Mouse (Mus musculus) midbrain, postnatal 0 days (tissue): ENCODE results near the gene 1700016D06Rik. TPM values are rescaled to one million over a fixed set of nuclear protein-coding genes. Genes with fewer than 3 reads are reported as not detected.

Experiments
- ATAC-seq: fragments of 200-750 bp; cut with Nextera tagmentation; 2 replicates; pipeline ENCODE4 v1.8.0; 2017; ENCODE audit warnings: moderate number of reproducible peaks, mild to moderate bottlenecking, moderate TSS enrichment, moderate library complexity; ENCODE audit not compliant: low FRiP score
- DNase-seq: peaks from one replicate; pipeline ENCODE4 v3.0.0-alpha.2; 2015; ENCODE audit warnings: low spot score
- H3K27ac ChIP-seq: fragments of 300-500 bp; sonication (generic); 2 replicates; pipeline ENCODE4 v1.5.1; 2014; ENCODE audit warnings: low read depth, mild to moderate bottlenecking, low read length, mixed read lengths
- H3K27me3 ChIP-seq: fragments of 300-500 bp; sonication (generic); 2 replicates; pipeline ENCODE4 v1.6.1; 2014; ENCODE audit warnings: low read length, control low read depth, mixed read lengths; ENCODE audit not compliant: insufficient read depth
- H3K36me3 ChIP-seq: fragments of 300-500 bp; sonication (generic); 2 replicates; pipeline ENCODE4 v1.6.1; 2014; ENCODE audit warnings: low read length, control low read depth, mixed read lengths; ENCODE audit not compliant: insufficient read depth
- H3K4me1 ChIP-seq: fragments of 300-500 bp; sonication (generic); 2 replicates; pipeline ENCODE4 v1.6.1; 2014; ENCODE audit warnings: mild to moderate bottlenecking, control low read depth, antibody characterized with exemption, low read length, mixed read lengths; ENCODE audit not compliant: insufficient read depth
- H3K4me2 ChIP-seq: fragments of 300-500 bp; sonication (generic); 2 replicates; pipeline ENCODE4 v1.6.1; 2014; ENCODE audit warnings: low read depth, mild to moderate bottlenecking, low read length, mixed read lengths; ENCODE audit not compliant: poor library complexity, severe bottlenecking
- H3K4me3 ChIP-seq: fragments of 300-500 bp; sonication (generic); 2 replicates; pipeline ENCODE4 v1.5.1; 2014; ENCODE audit warnings: low read depth, mild to moderate bottlenecking, low read length, moderate library complexity
- H3K9ac ChIP-seq: fragments of 300-500 bp; sonication (generic); replicated peaks from 2 replicates; pipeline ENCODE4 v1.6.1; 2014; ENCODE audit warnings: mild to moderate bottlenecking, low read length, moderate library complexity, mixed read lengths; ENCODE audit not compliant: poor library complexity, severe bottlenecking
- H3K9me3 ChIP-seq: fragments of 300-500 bp; sonication (generic); 2 replicates; pipeline ENCODE4 v1.6.1; 2016; ENCODE audit warnings: low read length, control low read depth
- CTCF ChIP-seq: IDR thresholded peaks from 2 replicates; pipeline ENCODE4 v1.5.1; 2016; ENCODE audit warnings: antibody characterized with exemption, mild to moderate bottlenecking
- WGBS: fragments of 180-500 bp; shearing (Covaris S2); extraction: QIAGEN DNeasy Blood & Tissue Kit; methylation state at CpG from one replicate; pipeline ENCODE4 v1.1.7; 2014; 5-methylcytosine and 5-hydroxymethylcytosine counted together
- polyA plus RNA-seq: library from polyadenylated mRNA; unstranded; fragments of >200 nt; fragmentation: Nextera tagmentation; extraction: Ambion mirVana; gene quantifications from 2 replicates; pipeline ENCODE4 v1.2.1, GENCODE M21; 2015
- total RNA-seq: library from RNA; depleted of rRNA; stranded (reverse); fragments of >200 nt; gene quantifications from 2 replicates; pipeline ENCODE4 v1.2.3, GENCODE M21; 2014

1700016D06Rik gene
- total and polyA plus RNA-seq, 2 experiments from 2014 or later: 0.47 TPM; not detected in 1

- H3K4me3 ChIP-seq: no peak overlapping the region
- DNase-seq: no peak
- no peaks in the 10 kb centered on the region for H3K27me3 ChIP-seq
- no peak for TF ChIP-seq CTCF
- 76% methylated on average over 5 of the region's 5 CpGs for WGBS
- ATAC-seq: no peak
- H3K36me3 ChIP-seq: no peaks in the 10 kb centered on the region
- H3K9me3 ChIP-seq: no peaks in the 10 kb centered on the region
- H3K27ac ChIP-seq: no peak overlapping the region
- H3K9ac ChIP-seq: no peak overlapping the region
- H3K4me1 ChIP-seq: no peaks in the 10 kb centered on the region
- H3K4me2 ChIP-seq: no peak overlapping the region
Measured at GRCm38 (mm10) chr8:11699442-11700001, 1.3 kb downstream of the 1700016D06Rik start.

GRCm38 (mm10) chr8:11697467-11697866 is 3.4 kb downstream of the 1700016D06Rik start:
- Histone ChIP-seq H3K4me3 (no peak overlapping the region), H3K36me3 (no peaks in the 10 kb centered on the region), H3K27ac (no peak overlapping the region), H3K9me3 (no peaks in the 10 kb centered on the region), H3K9ac (no peak overlapping the region), H3K4me1 (no peaks in the 10 kb centered on the region), H3K27me3 (no peaks in the 10 kb centered on the region), H3K4me2 (no peak overlapping the region)
- WGBS: 83% methylated on average over 7 of the region's 7 CpGs
- ATAC-seq: no peak
- no peak for TF ChIP-seq CTCF
- DNase-seq: no peak

GRCm38 (mm10) chr8:11696176-11696575 is 4.7 kb downstream of the 1700016D06Rik start:
- Histone ChIP-seq H3K4me1 (no peaks in the 10 kb centered on the region), H3K36me3 (no peaks in the 10 kb centered on the region), H3K4me2 (no peak overlapping the region), H3K27me3 (no peaks in the 10 kb centered on the region), H3K9ac (no peak overlapping the region), H3K4me3 (no peak overlapping the region), H3K9me3 (no peaks in the 10 kb centered on the region), H3K27ac (no peak overlapping the region)
- ATAC-seq (no peak), DNase-seq (no peak)
- TF ChIP-seq CTCF: no peak
- WGBS: 99% methylated on average over 3 of the region's 3 CpGs

GRCm38 (mm10) chr8:11693972-11694371 is 6.9 kb downstream of the 1700016D06Rik start:
- Histone ChIP-seq H3K27ac (no peak overlapping the region), H3K36me3 (no peaks in the 10 kb centered on the region), H3K4me2 (no peak overlapping the region), H3K4me3 (no peak overlapping the region), H3K9me3 (no peaks in the 10 kb centered on the region), H3K4me1 (no peaks in the 10 kb centered on the region), H3K27me3 (no peaks in the 10 kb centered on the region), H3K9ac (no peak overlapping the region)
- 73% methylated on average over 5 of the region's 5 CpGs for WGBS
- no peak for DNase-seq
- TF ChIP-seq CTCF: no peak
- no peak for ATAC-seq

- Histone ChIP-seq H3K27ac (no peak overlapping the region), H3K9ac (no peak overlapping the region), H3K27me3 (no peaks in the 10 kb centered on the region), H3K4me3 (no peak overlapping the region), H3K4me1 (no peaks in the 10 kb centered on the region), H3K36me3 (no peaks in the 10 kb centered on the region), H3K9me3 (no peaks in the 10 kb centered on the region), H3K4me2 (no peak overlapping the region)
- DNase-seq (no peak), ATAC-seq (no peak)
- no peak for TF ChIP-seq CTCF
- WGBS: 76% methylated on average over 1 of the region's 1 CpGs
Measured at GRCm38 (mm10) chr8:11692455-11692854, 8.4 kb downstream of the 1700016D06Rik start.

GRCm38 (mm10) chr8:11691761-11692160 is 9.1 kb downstream of the 1700016D06Rik start:
- no peaks in the 10 kb centered on the region for H3K9me3 ChIP-seq
- no peaks in the 10 kb centered on the region for H3K27me3 ChIP-seq
- ATAC-seq (no peak), DNase-seq (no peak)
- WGBS: 90% methylated on average over 6 of the region's 6 CpGs
- H3K27ac ChIP-seq: no peak overlapping the region
- no peak overlapping the region for H3K9ac ChIP-seq
- no peak overlapping the region for H3K4me3 ChIP-seq
- H3K4me1 ChIP-seq: no peaks in the 10 kb centered on the region
- no peak for TF ChIP-seq CTCF
- no peak overlapping the region for H3K4me2 ChIP-seq
- H3K36me3 ChIP-seq: no peaks in the 10 kb centered on the region
